Comparison of ENCODE assay signal across 22 mouse cellular contexts in the genomic region with DNA sequence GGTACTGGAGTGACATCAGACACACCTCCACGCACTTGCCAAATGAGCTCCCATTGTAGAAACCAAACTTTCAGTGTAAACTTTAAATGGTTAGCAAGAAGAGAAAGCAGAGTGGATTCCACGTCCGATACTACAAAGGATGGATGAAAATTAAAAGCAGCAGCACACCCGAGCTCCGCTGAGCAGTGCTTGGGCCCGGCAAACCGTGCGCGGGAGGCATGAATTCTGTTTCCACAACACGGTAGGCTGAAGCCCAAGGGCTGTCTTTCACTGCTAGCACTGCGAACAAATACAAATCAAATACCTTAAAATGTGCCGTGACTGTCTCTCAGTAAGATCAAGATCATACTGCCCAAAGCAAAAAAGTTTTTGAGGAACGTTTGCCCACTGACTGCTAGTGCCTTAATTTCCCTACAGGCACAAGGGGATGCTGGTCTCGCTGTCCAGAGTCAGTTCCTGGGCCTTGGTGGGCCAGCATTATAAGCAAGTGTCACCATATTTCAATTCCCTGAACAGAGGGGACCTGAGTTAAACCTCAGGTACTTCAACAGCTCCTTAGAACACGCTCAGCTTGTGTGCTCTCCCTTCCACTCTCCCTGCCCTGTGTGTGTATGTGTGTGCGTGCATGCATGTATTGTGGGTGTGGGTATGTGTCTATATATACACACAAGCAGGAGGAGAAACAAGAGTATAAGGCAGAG. TPM values are rescaled to one million over a fixed set of nuclear protein-coding genes. Genes with fewer than 3 reads are reported as not detected.
DNase-seq lines count a peak whose midpoint lies in the region; ATAC-seq and TF ChIP-seq lines count a peak whose summit lies in the region.
"Had no signal": no experiment of that assay in that cellular context is flagged by ENCODE, and none has a peak within 500 bp of the region (broad histone marks: within the 10 kb centered on the region; RNA-seq: fewer than 3 reads in every experiment).

No protein-coding gene starts in this region.

- peak overlapping the region; percentile 14 to 24; a peak in 2 of 4 replicates for H3K27ac ChIP-seq in heart, embryonic 14.5 days (replicated peaks in 1 of 2; ENCODE audit: control insufficient read depth in 1 of 2, insufficient read depth in 1 of 2, low read depth in 2 of 2, low read length in 2 of 2)
- H3K27ac ChIP-seq in heart, embryonic 12.5 days (ENCODE audit: poor library complexity, severe bottlenecking), result no peak overlapping the region
- no peak overlapping the region for H3K27ac ChIP-seq in layer of hippocampus, adult 2 months
- H3K27ac ChIP-seq: embryonic facial prominence, embryonic 15.5 days; hindbrain, embryonic 12.5 days; hindbrain, embryonic 15.5 days had no signal

- H3K9me3 ChIP-seq in heart, embryonic 14.5 days (ENCODE audit: control insufficient read depth, low read length), result no peaks in the 10 kb centered on the region
- no peaks in the 10 kb centered on the region for H3K9me3 ChIP-seq in heart, embryonic 12.5 days (replicated peaks)
- H3K9me3 ChIP-seq: embryonic facial prominence, embryonic 15.5 days; hindbrain, embryonic 12.5 days; hindbrain, embryonic 15.5 days had no signal

- WGBS in heart, embryonic 14.5 days, result 87% methylated on average over 16 of the region's 16 CpGs
- WGBS in heart, embryonic 12.5 days, result 86% methylated on average over 16 of the region's 16 CpGs

- H3K9ac ChIP-seq in heart, embryonic 14.5 days (ENCODE audit: low read length), result no peak overlapping the region
- no peak overlapping the region for H3K9ac ChIP-seq in heart, embryonic 12.5 days
- H3K9ac ChIP-seq: embryonic facial prominence, embryonic 15.5 days; forebrain, postnatal 0 days; hindbrain, embryonic 12.5 days; hindbrain, embryonic 15.5 days had no signal

- no peaks in the 10 kb centered on the region for H3K27me3 ChIP-seq in heart, embryonic 14.5 days (ENCODE audit: control insufficient read depth, insufficient read depth, low read length)
- no peaks in the 10 kb centered on the region for H3K27me3 ChIP-seq in heart, embryonic 12.5 days (replicated peaks)
- H3K27me3 ChIP-seq: embryonic facial prominence, embryonic 15.5 days; hindbrain, embryonic 12.5 days; hindbrain, embryonic 15.5 days had no signal

- peak; percentile 72 for DNase-seq in heart, adult 11 months
- DNase-seq in heart, postnatal 14 days, result no peak
- DNase-seq in layer of hippocampus, adult 2 months (ENCODE audit: low spot score in 2 of 2), result peak; percentile 17 to 24
- DNase-seq in layer of hippocampus, postnatal 36 days, result no peak
- DNase-seq in brain, embryonic 14.5 days (ENCODE audit: low read depth), result peak; percentile 35
- no peak for DNase-seq in ovary, postnatal 36 days (ENCODE audit: low spot score)
- DNase-seq: adrenal gland, adult 2 months; adrenal gland, postnatal 14 days; cerebellum, adult 11-12 months; cerebellum, adult 8-10 months; cerebellum, postnatal 36 days; embryo, embryonic 11 days; forebrain, postnatal 0 days; gastrocnemius, postnatal 10 days; gastrocnemius, postnatal 36 days had no signal

- no peaks in the 10 kb centered on the region for H3K36me3 ChIP-seq in heart, embryonic 14.5 days (ENCODE audit: control insufficient read depth, insufficient read depth, low read length)
- H3K36me3 ChIP-seq in heart, embryonic 12.5 days, result no peaks in the 10 kb centered on the region
- H3K36me3 ChIP-seq: embryonic facial prominence, embryonic 15.5 days; hindbrain, embryonic 12.5 days; hindbrain, embryonic 15.5 days had no signal

- no peak for TF ChIP-seq POLR2A in brain, embryonic 14.5 days (IDR thresholded peaks at IDR 0.05; ENCODE audit: borderline replicate concordance, extremely low read depth, insufficient read depth, insufficient read length, poor library complexity, severe bottlenecking)

- no peak overlapping the region for H3K4me3 ChIP-seq in heart, embryonic 14.5 days (ENCODE audit: control insufficient read depth in 1 of 2, insufficient read depth in 1 of 2, low read depth in 1 of 2, low read length in 2 of 2)
- H3K4me3 ChIP-seq in heart, embryonic 12.5 days, result no peak overlapping the region
- H3K4me3 ChIP-seq in layer of hippocampus, adult 2 months, result no peak overlapping the region
- H3K4me3 ChIP-seq: embryonic facial prominence, embryonic 15.5 days; hindbrain, embryonic 12.5 days; hindbrain, embryonic 15.5 days had no signal

- intact Hi-C loops in heart, postnatal 14 days (cut with DNase I), result no loop called here

- no peak for TF ChIP-seq CTCF in layer of hippocampus, adult 2 months (conservative IDR thresholded peaks at IDR 0.05)
- no peak for TF ChIP-seq CTCF in brain, embryonic 14.5 days (IDR thresholded peaks at IDR 0.05; ENCODE audit: borderline replicate concordance, extremely low read depth, insufficient read depth, insufficient read length)

- peaks cover 24 to 47% of the 10 kb centered on the region in 2 experiments for H3K4me1 ChIP-seq in heart, embryonic 14.5 days (ENCODE audit: control insufficient read depth in 2 of 2, insufficient read depth in 2 of 2, low read length in 2 of 2)
- peaks cover 51% of the 10 kb centered on the region for H3K4me1 ChIP-seq in heart, embryonic 12.5 days (replicated peaks)

- ATAC-seq in heart, embryonic 14.5 days (ENCODE audit: insufficient number of reproducible peaks, insufficient read depth, low FRiP score, low read depth), result no peak
- ATAC-seq in heart, embryonic 12.5 days (ENCODE audit: insufficient number of reproducible peaks, low FRiP score), result no peak
- ATAC-seq: CD4-positive, CD25-positive, alpha-beta regulatory T cell, adult 4 months; forebrain, postnatal 0 days; intestine, postnatal 0 days had no signal

- no peak overlapping the region for H3K4me2 ChIP-seq in heart, embryonic 14.5 days (ENCODE audit: low read length)
- H3K4me2 ChIP-seq in heart, embryonic 12.5 days, result no peak overlapping the region
- H3K4me2 ChIP-seq: embryonic facial prominence, embryonic 15.5 days; hindbrain, embryonic 12.5 days; hindbrain, embryonic 15.5 days had no signal

RNA-seq across cellular contexts. Expression of a gene that starts 18.9 kb away (rescaled TPM):
- 10 to 100 TPM; 18.7 to 19.9 TPM for total RNA-seq in heart, postnatal 14 days (2021)
- 18.2 and 18.9 TPM in 2 replicates for polyA plus RNA-seq in heart, embryonic 14.5 days (2014; fragmentation: Nextera tagmentation; extraction: Ambion mirVana)
- 14.9 TPM in 2 replicates for polyA plus RNA-seq in heart, embryonic 12.5 days (2016; fragmentation: Nextera tagmentation; extraction: Ambion mirVana)
- total RNA-seq in layer of hippocampus, adult 2 months (2021), result 1 to 10 TPM; 8.4 to 9.1 TPM
- total RNA-seq in layer of hippocampus, postnatal 36 days (2021), result 1 to 10 TPM; 7.8 to 8.0 TPM
- 17.8 and 20.1 TPM in 2 replicates for polyA plus RNA-seq in brain, embryonic 14.5 days (2012; rRNA removed)

Comparison
In these comparisons a context has a peak if more than half of its experiments do, and no peak if none do; other contexts are left out.
1. DNase-seq: peak in heart, adult 11 months (single experiment), layer of hippocampus, adult 2 months (2 of 2) and brain, embryonic 14.5 days (single experiment); none in heart, postnatal 14 days (0 of 2), layer of hippocampus, postnatal 36 days (0 of 2) and ovary, postnatal 36 days (single experiment).
2. H3K27ac ChIP-seq: peak in heart, embryonic 14.5 days (2 of 2); none in heart, embryonic 12.5 days (single experiment) and layer of hippocampus, adult 2 months (single experiment).